Mouse (Mus musculus) ES-Bruce4 (cell line): Measurements from ENCODE around the gene Espl1. TPM values are rescaled to one million over a fixed set of nuclear protein-coding genes. Genes with fewer than 3 reads are reported as not detected.
A peak's percentile ranks its signal among the peaks of the same experiment; 100 is the strongest.

ENCODE experiments used
- H3K27ac ChIP-seq: 2 replicates; pipeline ENCODE4 v1.5.1; 2012; ENCODE audit warnings: low read length, inconsistent platforms; ENCODE audit not compliant: insufficient read depth
- H3K27me3 ChIP-seq: 2 replicates; pipeline ENCODE4 v1.6.1; 2012; ENCODE audit warnings: mild to moderate bottlenecking, low read length, inconsistent platforms; ENCODE audit not compliant: control insufficient read depth, poor library complexity, insufficient read depth, severe bottlenecking
- H3K36me3 ChIP-seq: 2 replicates; pipeline ENCODE4 v1.6.1; 2012; ENCODE audit warnings: inconsistent platforms, mild to moderate bottlenecking, low read length, moderate library complexity; ENCODE audit not compliant: control insufficient read depth, poor library complexity, insufficient read depth, severe bottlenecking
- H3K4me1 ChIP-seq: one replicate; pipeline ENCODE4 v1.8.1; 2011; ENCODE audit warnings: low read length; ENCODE audit not compliant: control insufficient read depth, insufficient read depth
- H3K4me3 ChIP-seq: 2 replicates; pipeline ENCODE4 v1.5.1; 2011; ENCODE audit warnings: low read depth, mild to moderate bottlenecking, low read length
- H3K9ac ChIP-seq: 2 replicates; pipeline ENCODE4 v1.6.1; 2012; ENCODE audit warnings: low read depth, mild to moderate bottlenecking, inconsistent platforms; ENCODE audit not compliant: poor library complexity, severe bottlenecking
- H3K9me3 ChIP-seq: replicated peaks from 2 replicates; pipeline ENCODE4 v1.6.1; 2012; ENCODE audit warnings: mild to moderate bottlenecking, low read length, inconsistent platforms; ENCODE audit not compliant: control insufficient read depth, poor library complexity, insufficient read depth, severe bottlenecking
- CTCF ChIP-seq: IDR thresholded peaks from one replicate; pipeline ENCODE4 v1.8.1; 2011; ENCODE audit warnings: low read depth, low read length
- EP300 ChIP-seq: IDR thresholded peaks from 2 replicates; pipeline ENCODE4 v1.6.1; 2011; ENCODE audit warnings: low read depth, low read length; ENCODE audit not compliant: insufficient read depth
- POLR2A ChIP-seq: IDR thresholded peaks from one replicate; pipeline ENCODE4 v1.8.1; 2011; ENCODE audit warnings: low read length; ENCODE audit not compliant: insufficient read depth
- polyA plus RNA-seq: library from polyadenylated mRNA; stranded (reverse); fragments of >200 nt; gene quantifications from 2 replicates; pipeline ENCODE4 v1.2.4, GENCODE M21; 2011; ENCODE audit warnings: low read depth; ENCODE audit not compliant: missing spikeins, insufficient read depth, insufficient read length

The Espl1 gene
- polyA plus RNA-seq, 1 experiment, result 71.7 TPM

GRCm38 (mm10) chr15:102356501-102357325 lies 60.6 kb downstream of the Espl1 start:
- no peak for TF ChIP-seq CTCF
- no peak for TF ChIP-seq POLR2A
- TF ChIP-seq EP300, result no peak
- Histone ChIP-seq H3K27me3 (no peaks in the 10 kb centered on the region), H3K4me3 (peak overlapping the region; percentile 74), H3K27ac (no peak overlapping the region), H3K9me3 (no peaks in the 10 kb centered on the region), H3K9ac (peak overlapping the region; percentile 91), H3K36me3 (no peaks in the 10 kb centered on the region), H3K4me1 (no peaks in the 10 kb centered on the region)

- Histone ChIP-seq H3K9me3 (no peaks in the 10 kb centered on the region), H3K9ac (peak overlapping the region; percentile 4), H3K4me3 (peak overlapping the region; percentile 55), H3K27me3 (no peaks in the 10 kb centered on the region), H3K4me1 (no peaks in the 10 kb centered on the region), H3K27ac (no peak overlapping the region), H3K36me3 (no peaks in the 10 kb centered on the region)
- no peak for TF ChIP-seq EP300
- TF ChIP-seq CTCF, result peak; percentile 5
Measured at GRCm38 (mm10) chr15:102358126-102358525, 62.1 kb downstream of the Espl1 start.

GRCm38 (mm10) chr15:102358834-102359233 lies 62.8 kb downstream of the Espl1 start:
- TF ChIP-seq EP300, result no peak
- TF ChIP-seq CTCF, result no peak
- TF ChIP-seq POLR2A, result no peak
- Histone ChIP-seq H3K4me3 (peak overlapping the region; percentile 55), H3K36me3 (no peaks in the 10 kb centered on the region), H3K27me3 (no peaks in the 10 kb centered on the region), H3K27ac (no peak overlapping the region), H3K9ac (peak overlapping the region; percentile 4; the same call in 1 of the 2 replicates), H3K9me3 (no peaks in the 10 kb centered on the region), H3K4me1 (no peaks in the 10 kb centered on the region)

GRCm38 (mm10) chr15:102362648-102363047 lies 66.6 kb downstream of the Espl1 start:
- Histone ChIP-seq H3K27me3 (no peaks in the 10 kb centered on the region), H3K4me3 (no peak overlapping the region)

GRCm38 (mm10) chr15:102364678-102365077 lies 68.6 kb downstream of the Espl1 start:
- TF ChIP-seq CTCF, result no peak
- no peak for TF ChIP-seq POLR2A
- no peak for TF ChIP-seq EP300
- H3K9me3 ChIP-seq, result no peaks in the 10 kb centered on the region
- H3K4me1 ChIP-seq, result peaks cover 3% of the 10 kb centered on the region
- no peaks in the 10 kb centered on the region for H3K36me3 ChIP-seq
- H3K9ac ChIP-seq, result no peak overlapping the region
- H3K27me3 ChIP-seq, result no peaks in the 10 kb centered on the region
- H3K27ac ChIP-seq, result no peak overlapping the region
- no peak overlapping the region for H3K4me3 ChIP-seq

More at GRCm38 (mm10) chr15:102362648-102363047, 66.6 kb downstream of the Espl1 start:
- Histone ChIP-seq H3K9ac (no peak overlapping the region), H3K27ac (no peak overlapping the region), H3K9me3 (no peaks in the 10 kb centered on the region), H3K4me1 (peaks cover 3% of the 10 kb centered on the region), H3K36me3 (no peaks in the 10 kb centered on the region)
- TF ChIP-seq EP300 (no peak), POLR2A (no peak), CTCF (no peak)

GRCm38 (mm10) chr15:102366238-102366637 lies 70.2 kb downstream of the Espl1 start:
- no peaks in the 10 kb centered on the region for H3K27me3 ChIP-seq
- no peak overlapping the region for H3K4me3 ChIP-seq
- peaks cover 4% of the 10 kb centered on the region for H3K4me1 ChIP-seq
- H3K36me3 ChIP-seq, result no peaks in the 10 kb centered on the region
- no peak overlapping the region for H3K27ac ChIP-seq
- H3K9ac ChIP-seq, result no peak overlapping the region
- no peaks in the 10 kb centered on the region for H3K9me3 ChIP-seq
- TF ChIP-seq POLR2A (no peak), EP300 (no peak), CTCF (no peak)
